Mouse (Mus musculus): ENCODE data around the gene Znrf1. TPM values are rescaled to one million over a fixed set of nuclear protein-coding genes. Genes with fewer than 3 reads are reported as not detected.
"Not testable (repeated sequence)": the region's sequence is repeated elsewhere in the genome, so short reads cannot be mapped to it uniquely, and the experiment has no call there.

Znrf1 gene
- polyA plus RNA-seq (2012; fragmentation: generic; extraction: Trizol) = 36.6 TPM
- long read RNA-seq, experiment 1, partial matches to known transcripts = 1 of 6 reads
- long read RNA-seq, experiment 1, other reads (novel, unspliced or antisense) = 1 of 6 reads
- long read RNA-seq, experiment 2, full-length matches to known transcripts = 3 of 6 reads
- long read RNA-seq, experiment 2, partial matches to known transcripts = 0 of 6 reads
- long read RNA-seq, experiment 2, other reads (novel, unspliced or antisense) = 3 of 6 reads

DNA sequence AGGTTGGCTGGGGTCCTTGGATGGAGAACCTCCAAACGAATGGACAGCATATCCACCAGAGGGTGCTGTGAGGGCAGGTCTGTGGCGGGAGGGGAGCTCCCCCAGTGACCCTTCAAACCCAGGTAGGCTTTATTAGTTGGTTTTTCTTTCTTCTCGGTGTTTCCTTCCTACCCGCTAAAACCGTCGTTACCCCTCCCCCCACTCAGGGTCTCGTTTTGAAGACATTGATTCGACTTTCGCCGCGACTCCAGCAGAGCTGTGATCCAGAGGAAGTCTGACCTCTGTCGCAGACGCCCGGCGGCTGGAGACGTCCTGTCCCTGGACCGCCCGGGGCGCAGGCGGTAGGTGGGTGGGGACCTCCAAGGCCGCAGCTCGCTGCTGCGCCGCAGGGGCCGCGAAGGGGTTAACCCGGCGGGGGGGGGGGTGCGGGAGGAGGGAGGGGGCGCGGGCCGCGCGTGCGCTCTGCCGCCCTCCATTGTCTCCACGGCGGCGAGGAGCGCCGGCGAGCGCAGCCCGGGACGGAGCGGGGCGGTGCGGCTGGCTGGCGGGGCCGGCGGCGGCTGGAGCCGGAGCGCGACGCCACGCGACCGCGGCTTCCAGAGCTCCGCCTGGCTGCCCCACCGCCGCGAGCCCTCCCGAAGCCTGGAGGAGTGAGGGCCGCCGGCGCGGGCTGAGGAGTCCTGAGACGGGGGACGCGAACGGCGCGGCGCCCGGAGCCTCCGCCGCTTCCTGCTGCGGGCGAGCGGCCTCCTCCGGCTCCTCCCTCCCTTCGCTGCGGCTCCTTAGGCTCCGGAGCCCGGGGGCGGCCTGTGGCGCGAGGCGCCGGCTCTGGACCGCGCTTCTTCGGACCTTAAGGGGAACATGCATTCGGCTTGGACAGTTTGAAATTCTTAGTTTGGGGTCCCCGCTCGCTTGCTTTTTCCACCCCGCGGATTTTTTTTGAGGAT is at the start of gene Znrf1:
Znrf1 (plus strand) TSS at position 67 of the 947 bp plus-strand sequence.
- no peaks in the 10 kb centered on the region for H3K27me3 ChIP-seq (ENCODE audit: control insufficient read depth, insufficient read depth, insufficient read length)
- TF ChIP-seq USF1 (IDR thresholded peaks at IDR 0.05; ENCODE audit: low read depth) = no peak
- peak; percentile 36 for TF ChIP-seq CTCF (IDR thresholded peaks at IDR 0.05; ENCODE audit: control insufficient read depth, insufficient read depth, insufficient read length)
- H3K79me2 ChIP-seq (ENCODE audit: control insufficient read depth, insufficient read depth) = peaks cover 49% of the 10 kb centered on the region
- peaks cover 12% of the 10 kb centered on the region for H3K36me3 ChIP-seq (ENCODE audit: control insufficient read depth, insufficient read depth)
- peak within 1 kb of the TSS; percentile 89 for H3K4me3 ChIP-seq (ENCODE audit: insufficient read depth, poor library complexity, severe bottlenecking)
- H3K79me3 ChIP-seq (ENCODE audit: low read depth) = peaks cover 46% of the 10 kb centered on the region
- peak within 1 kb of the TSS; percentile 95 for H3ac ChIP-seq (ENCODE audit: control insufficient read depth, insufficient read length, low read depth)

DNA sequence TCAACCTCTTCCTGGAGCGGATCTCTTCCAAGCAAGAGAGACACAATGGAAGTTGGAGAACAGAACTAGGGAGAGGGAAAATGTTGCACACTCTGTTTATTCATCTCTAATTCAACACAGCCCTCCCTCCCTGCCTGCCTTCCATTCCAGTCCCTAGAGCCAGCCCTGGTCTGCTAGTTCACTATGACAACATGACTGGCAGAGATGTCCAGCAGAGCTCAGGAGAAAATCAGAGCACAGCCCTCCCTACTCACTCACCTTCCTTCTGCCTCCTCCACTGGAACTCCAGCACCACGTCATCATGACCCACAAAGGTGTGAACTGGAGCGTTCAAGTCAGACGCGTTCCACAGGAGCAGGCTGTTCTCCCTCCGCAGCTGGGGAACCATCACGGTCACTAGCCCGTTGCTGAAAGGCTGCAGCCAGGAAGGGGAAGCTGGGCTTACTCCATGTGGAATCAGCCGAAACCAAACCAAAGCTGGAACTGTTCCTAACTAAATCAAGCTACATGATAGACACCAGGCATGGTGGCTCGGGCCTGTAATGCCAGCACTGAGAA is 45.8 kb upstream of the Znrf1 start:
- H3K36me3 ChIP-seq (ENCODE audit: control insufficient read depth, insufficient read depth) = peaks cover 26% of the 10 kb centered on the region
- H3K27me3 ChIP-seq (ENCODE audit: control insufficient read depth, insufficient read depth, insufficient read length) = no peaks in the 10 kb centered on the region
- no peak overlapping the region for H3ac ChIP-seq (ENCODE audit: control insufficient read depth, insufficient read length, low read depth)
- H3K4me3 ChIP-seq (ENCODE audit: insufficient read depth, poor library complexity, severe bottlenecking) = no peak overlapping the region
- H3K79me3 ChIP-seq (ENCODE audit: low read depth) = no peaks in the 10 kb centered on the region
- TF ChIP-seq CEBPB (IDR thresholded peaks at IDR 0.05; ENCODE audit: low read depth) (no peak), MYOG (IDR thresholded peaks at IDR 0.05; ENCODE audit: control insufficient read depth, extremely low read depth, insufficient read length) (no peak), MYOD1 (IDR thresholded peaks at IDR 0.05; ENCODE audit: control insufficient read depth, insufficient read length, low read depth) (no peak), USF1 (IDR thresholded peaks at IDR 0.05; ENCODE audit: low read depth) (no peak), MAX (IDR thresholded peaks at IDR 0.05) (no peak), FOSL1 (IDR thresholded peaks at IDR 0.05; ENCODE audit: insufficient read depth, low read length, poor library complexity, severe bottlenecking) (no peak), CTCF (IDR thresholded peaks at IDR 0.05; ENCODE audit: control insufficient read depth, insufficient read depth, insufficient read length) (no peak)
- no peaks in the 10 kb centered on the region for H3K79me2 ChIP-seq (ENCODE audit: control insufficient read depth, insufficient read depth)

DNA sequence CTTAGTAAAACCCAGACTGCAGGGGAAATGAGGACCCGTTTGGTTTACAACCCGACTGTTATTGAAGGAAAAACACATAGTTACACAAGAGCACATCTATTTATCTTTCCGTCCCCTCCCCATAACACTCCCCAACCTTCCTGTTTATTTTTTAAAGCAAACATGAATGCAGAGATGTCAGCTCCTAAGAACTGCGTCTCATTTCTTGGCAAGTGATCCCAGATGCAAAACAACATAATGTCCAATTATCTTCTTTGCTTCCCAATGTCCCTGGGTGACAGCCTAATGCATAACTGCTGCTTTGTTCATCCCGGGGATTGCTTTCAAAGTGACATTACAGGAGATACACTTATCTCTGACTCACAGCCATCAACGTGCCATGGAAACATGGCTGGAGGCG is 44.7 kb upstream of the Znrf1 start:
- Histone ChIP-seq H3K36me3 (ENCODE audit: control insufficient read depth, insufficient read depth) (peaks cover 20% of the 10 kb centered on the region), H3K27me3 (ENCODE audit: control insufficient read depth, insufficient read depth, insufficient read length) (no peaks in the 10 kb centered on the region), H3ac (ENCODE audit: control insufficient read depth, insufficient read length, low read depth) (no peak overlapping the region), H3K79me3 (ENCODE audit: low read depth) (no peaks in the 10 kb centered on the region), H3K4me3 (ENCODE audit: insufficient read depth, poor library complexity, severe bottlenecking) (no peak overlapping the region), H3K79me2 (ENCODE audit: control insufficient read depth, insufficient read depth) (no peaks in the 10 kb centered on the region)
- TF ChIP-seq CEBPB (IDR thresholded peaks at IDR 0.05; ENCODE audit: low read depth) (no peak), MAX (IDR thresholded peaks at IDR 0.05) (no peak)

DNA sequence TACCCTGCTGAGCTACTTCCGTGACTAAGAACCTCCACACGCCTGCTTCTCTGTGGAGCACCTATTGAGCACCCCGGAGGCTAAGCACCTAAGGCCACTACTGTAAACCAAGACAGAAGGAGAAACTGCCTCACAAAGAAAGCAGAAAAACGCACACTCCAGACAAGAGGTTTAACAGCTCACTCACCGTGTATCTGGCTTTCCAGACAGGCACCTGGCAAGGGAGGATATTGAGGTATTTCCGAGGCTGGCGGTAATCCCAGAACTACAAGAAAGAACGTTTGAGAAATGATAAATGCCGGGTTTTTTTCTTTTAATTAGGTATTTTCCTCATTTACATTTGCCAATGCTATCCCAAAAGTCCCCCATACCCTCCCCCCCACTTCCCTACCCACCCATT is 43.4 kb upstream of the Znrf1 start:
- TF ChIP-seq USF1 (IDR thresholded peaks at IDR 0.05; ENCODE audit: low read depth) (no peak), CEBPB (IDR thresholded peaks at IDR 0.05; ENCODE audit: low read depth) (no peak)
- Histone ChIP-seq H3ac (ENCODE audit: control insufficient read depth, insufficient read length, low read depth) (no peak overlapping the region), H3K27me3 (ENCODE audit: control insufficient read depth, insufficient read depth, insufficient read length) (no peaks in the 10 kb centered on the region), H3K79me3 (ENCODE audit: low read depth) (no peaks in the 10 kb centered on the region), H3K79me2 (ENCODE audit: control insufficient read depth, insufficient read depth) (no peaks in the 10 kb centered on the region), H3K4me3 (ENCODE audit: insufficient read depth, poor library complexity, severe bottlenecking) (no peak overlapping the region), H3K36me3 (ENCODE audit: control insufficient read depth, insufficient read depth) (peaks cover 18% of the 10 kb centered on the region)

DNA sequence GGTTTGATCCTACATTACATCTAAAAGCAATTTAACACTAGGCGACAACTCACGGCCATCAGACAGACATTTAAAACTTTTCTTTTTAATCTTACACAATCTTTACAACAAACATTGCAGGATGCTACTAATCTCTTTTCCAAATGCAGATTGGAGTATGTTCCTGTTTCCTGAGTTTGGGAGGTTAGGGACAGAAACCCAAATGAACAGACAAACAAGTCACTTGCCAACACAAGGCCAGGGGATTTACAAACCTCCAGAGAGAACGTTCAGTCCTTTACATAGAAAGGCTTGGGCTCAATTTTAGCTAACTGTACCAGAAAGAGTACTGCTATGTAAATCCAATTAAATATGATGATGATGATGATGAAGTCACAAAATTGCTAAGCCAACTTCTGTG is 42.7 kb upstream of the Znrf1 start:
- Histone ChIP-seq H3K79me2 (ENCODE audit: control insufficient read depth, insufficient read depth) (no peaks in the 10 kb centered on the region), H3K79me3 (ENCODE audit: low read depth) (no peaks in the 10 kb centered on the region), H3K36me3 (ENCODE audit: control insufficient read depth, insufficient read depth) (peaks cover 18% of the 10 kb centered on the region), H3K27me3 (ENCODE audit: control insufficient read depth, insufficient read depth, insufficient read length) (no peaks in the 10 kb centered on the region), H3K4me3 (ENCODE audit: insufficient read depth, poor library complexity, severe bottlenecking) (no peak overlapping the region), H3ac (ENCODE audit: control insufficient read depth, insufficient read length, low read depth) (no peak overlapping the region)
- TF ChIP-seq FOSL1 (IDR thresholded peaks at IDR 0.05; ENCODE audit: insufficient read depth, low read length, poor library complexity, severe bottlenecking) (no peak), USF1 (IDR thresholded peaks at IDR 0.05; ENCODE audit: low read depth) (no peak), CEBPB (IDR thresholded peaks at IDR 0.05; ENCODE audit: low read depth) (no peak)

DNA sequence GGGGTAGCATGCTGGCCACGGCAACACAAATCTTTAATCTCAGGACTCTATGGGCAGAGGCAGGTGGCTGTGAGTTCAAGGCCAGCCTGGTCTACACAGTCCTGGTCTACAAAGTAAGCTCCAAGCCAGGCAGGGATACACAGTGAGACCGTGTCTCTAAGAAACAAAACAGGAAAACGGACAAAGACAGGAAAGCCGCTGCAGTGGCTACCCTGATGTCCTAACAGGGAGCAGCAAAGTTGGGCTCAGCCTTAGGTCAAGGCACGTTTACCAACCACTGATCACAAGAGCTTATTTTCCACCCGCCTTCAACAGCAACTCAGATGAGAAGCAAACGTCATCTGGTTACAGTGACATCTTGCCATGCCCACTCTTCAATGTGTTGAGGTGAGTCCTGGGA is 39.6 kb upstream of the Znrf1 start:
- Histone ChIP-seq H3K79me3 (ENCODE audit: low read depth) (no peaks in the 10 kb centered on the region), H3K4me3 (ENCODE audit: insufficient read depth, poor library complexity, severe bottlenecking) (no peak overlapping the region), H3ac (ENCODE audit: control insufficient read depth, insufficient read length, low read depth) (no peak overlapping the region), H3K79me2 (ENCODE audit: control insufficient read depth, insufficient read depth) (no peaks in the 10 kb centered on the region), H3K36me3 (ENCODE audit: control insufficient read depth, insufficient read depth) (peaks cover 21% of the 10 kb centered on the region), H3K27me3 (ENCODE audit: control insufficient read depth, insufficient read depth, insufficient read length) (no peaks in the 10 kb centered on the region)
- TF ChIP-seq CEBPB (IDR thresholded peaks at IDR 0.05; ENCODE audit: low read depth) (no peak), FOSL1 (IDR thresholded peaks at IDR 0.05; ENCODE audit: insufficient read depth, low read length, poor library complexity, severe bottlenecking) (no peak), CTCF (IDR thresholded peaks at IDR 0.05; ENCODE audit: control insufficient read depth, insufficient read depth, insufficient read length) (no peak), MYOG (IDR thresholded peaks at IDR 0.05; ENCODE audit: control insufficient read depth, extremely low read depth, insufficient read length) (no peak), USF1 (IDR thresholded peaks at IDR 0.05; ENCODE audit: low read depth) (no peak), MAX (IDR thresholded peaks at IDR 0.05) (no peak), MYOD1 (IDR thresholded peaks at IDR 0.05; ENCODE audit: control insufficient read depth, insufficient read length, low read depth) (no peak)

DNA sequence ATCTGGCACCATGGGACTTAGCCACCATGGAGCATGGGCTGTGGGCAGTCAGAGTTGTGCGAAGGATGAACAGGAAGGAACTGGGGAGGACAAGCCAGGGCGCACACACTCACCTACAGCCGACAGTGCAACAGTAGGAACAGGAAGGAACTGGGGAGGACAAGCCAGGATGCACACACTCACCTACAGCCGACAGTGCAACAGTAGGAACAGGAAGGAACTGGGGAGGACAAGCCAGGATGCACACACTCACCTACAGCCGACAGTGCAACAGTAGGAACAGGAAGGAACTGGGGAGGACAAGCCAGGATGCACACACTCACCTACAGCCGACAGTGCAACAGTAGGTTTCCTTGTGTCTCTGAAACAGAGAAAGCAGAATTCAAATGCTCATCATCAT is 37.6 kb upstream of the Znrf1 start:
- H3ac ChIP-seq (ENCODE audit: control insufficient read depth, insufficient read length, low read depth); H3K4me3 ChIP-seq (ENCODE audit: insufficient read depth, poor library complexity, severe bottlenecking); H3K79me2 ChIP-seq (ENCODE audit: control insufficient read depth, insufficient read depth); H3K27me3 ChIP-seq (ENCODE audit: control insufficient read depth, insufficient read depth, insufficient read length); H3K79me3 ChIP-seq (ENCODE audit: low read depth): not testable (repeated sequence)
- peaks cover 13% of the 10 kb centered on the region for H3K36me3 ChIP-seq (ENCODE audit: control insufficient read depth, insufficient read depth)

Measured in C2C12 (cell line).